Mouse (Mus musculus): ENCODE data around the gene Gpr18.

DNA sequence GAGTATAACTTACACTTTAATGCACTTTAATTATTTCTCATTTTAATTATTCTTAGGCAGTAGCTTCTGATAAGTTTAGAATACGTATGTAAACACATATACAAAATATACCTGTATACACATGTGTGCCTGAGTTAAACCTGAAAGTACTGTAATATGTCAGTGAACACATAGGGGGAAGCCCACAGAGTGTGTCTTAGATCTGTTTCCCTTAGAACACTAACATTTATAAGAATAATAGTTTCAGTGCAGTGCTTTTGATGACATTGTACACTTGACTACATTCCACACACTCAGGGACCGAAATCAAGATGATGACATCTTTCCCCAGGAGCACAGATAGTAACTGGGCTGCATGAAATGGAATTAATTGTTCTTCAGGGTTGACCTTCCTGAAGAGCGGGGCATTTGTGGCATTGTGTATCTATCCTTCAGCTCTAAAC lies 44.0 kb upstream of the Gpr18 start:
- TF ChIP-seq CTCF (IDR thresholded peaks at IDR 0.05), result no peak
- TF ChIP-seq EP300 (IDR thresholded peaks at IDR 0.05), result no peak
